7 mouse cellular contexts compared by ENCODE assay signal in the genomic region with DNA sequence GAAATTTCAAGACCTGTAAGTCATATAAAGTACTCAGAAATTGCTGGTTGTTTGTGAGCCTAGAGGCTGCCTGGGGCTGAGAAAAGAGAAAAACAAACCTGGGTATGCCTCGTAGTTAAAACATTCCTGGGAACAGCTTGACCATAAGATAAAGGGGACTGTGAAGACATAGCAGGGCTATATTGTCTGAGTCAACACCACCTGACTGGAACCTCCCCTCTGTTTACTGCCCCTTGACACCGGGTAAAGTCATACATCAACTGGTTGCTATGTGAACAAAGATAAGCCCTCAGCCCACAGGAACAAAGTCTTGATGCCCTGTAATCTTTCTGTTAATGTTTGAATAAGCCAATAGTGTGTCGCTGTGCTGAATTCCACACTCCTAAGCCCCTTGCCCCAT.
A peak's percentile ranks its signal among the peaks of the same experiment; 100 is the strongest.
DNase-seq lines count a peak whose midpoint lies in the region; ATAC-seq and TF ChIP-seq lines count a peak whose summit lies in the region.
"Not testable (repeated sequence)": the region's sequence is repeated elsewhere in the genome, so short reads cannot be mapped to it uniquely, and the experiment has no call there.

No protein-coding gene starts in this region.

- H3K9me3 ChIP-seq in intestine, embryonic 14.5 days (ENCODE audit: control insufficient read depth, low read length); intestine, postnatal 0 days (ENCODE audit: control insufficient read depth); liver, embryonic 13.5 days (replicated peaks); liver, embryonic 16.5 days (replicated peaks; ENCODE audit: control insufficient read depth, low read length); stomach, embryonic 16.5 days (replicated peaks; ENCODE audit: control insufficient read depth, low read length): not testable (repeated sequence)

- H3K36me3 ChIP-seq in intestine, embryonic 14.5 days (ENCODE audit: control insufficient read depth, insufficient read depth, low read length); intestine, postnatal 0 days (ENCODE audit: control insufficient read depth, insufficient read depth); liver, adult 2 months (ENCODE audit: control insufficient read depth, insufficient read depth, low read length); liver, embryonic 13.5 days; liver, embryonic 16.5 days (ENCODE audit: control insufficient read depth, insufficient read depth); stomach, embryonic 16.5 days (ENCODE audit: control insufficient read depth, insufficient read depth, low read length): not testable (repeated sequence)

- not testable (repeated sequence) for TF ChIP-seq POLR2A in liver, adult 2 months (IDR thresholded peaks at IDR 0.05; ENCODE audit: extremely low read depth, insufficient read depth, low read length)

- not testable (repeated sequence) for H3K4me2 ChIP-seq in intestine, embryonic 14.5 days (ENCODE audit: low read length); intestine, postnatal 0 days (replicated peaks; ENCODE audit: low read depth); liver, embryonic 13.5 days; liver, embryonic 16.5 days (ENCODE audit: low read depth, low read length); stomach, embryonic 16.5 days (ENCODE audit: low read depth, low read length)

- DNase-seq in intestine, embryonic 14.5 days (ENCODE audit: low spot score), result not testable (repeated sequence)
- peak; percentile 55 for DNase-seq in liver, adult 2 months (ENCODE audit: extremely low read depth, low read depth, low spot score)
- DNase-seq in liver, embryonic 13.5 days, result peak; percentile 0
- peak; percentile 3 for DNase-seq in ovary, adult 18-20 months (ENCODE audit: low spot score)

- 0 out of 2 replicates have a peak, but pooled peaks have one; percentile 80 for ATAC-seq in intestine, embryonic 14.5 days (replicated peaks; ENCODE audit: low FRiP score, low TSS enrichment, low read depth)
- peak; percentile 95 for ATAC-seq in intestine, postnatal 0 days
- peak; percentile 72 for ATAC-seq in liver, embryonic 13.5 days (ENCODE audit: low read depth)
- peak; percentile 87 for ATAC-seq in liver, embryonic 16.5 days (ENCODE audit: low read depth)
- peak; percentile 62; the same call in 1 of the 2 replicates for ATAC-seq in stomach, embryonic 16.5 days (ENCODE audit: insufficient read depth, low FRiP score)

- not testable (repeated sequence) for H3K4me1 ChIP-seq in intestine, embryonic 14.5 days (replicated peaks; ENCODE audit: control insufficient read depth, insufficient read depth, low read length); intestine, postnatal 0 days (replicated peaks; ENCODE audit: control insufficient read depth, insufficient read depth, low read length); liver, adult 2 months (ENCODE audit: control insufficient read depth, insufficient read depth, low read length); liver, embryonic 13.5 days (replicated peaks); liver, embryonic 16.5 days (ENCODE audit: control insufficient read depth, low read depth, low read length); stomach, embryonic 16.5 days (ENCODE audit: control insufficient read depth, insufficient read depth, low read length)

- not testable (repeated sequence) for H3K9ac ChIP-seq in intestine, embryonic 14.5 days (ENCODE audit: low read length); intestine, postnatal 0 days (ENCODE audit: low read depth, low read length); liver, adult 2 months (ENCODE audit: low read depth, low read length); liver, embryonic 13.5 days; liver, embryonic 16.5 days (ENCODE audit: low read depth, low read length); stomach, embryonic 16.5 days (ENCODE audit: low read length)

- H3K27me3 ChIP-seq in intestine, embryonic 14.5 days (replicated peaks; ENCODE audit: control insufficient read depth, insufficient read depth, low read length); intestine, postnatal 0 days (replicated peaks; ENCODE audit: control insufficient read depth, insufficient read depth, low read length); liver, adult 2 months (ENCODE audit: control insufficient read depth, insufficient read depth, low read length); liver, embryonic 13.5 days; liver, embryonic 16.5 days (ENCODE audit: control insufficient read depth, insufficient read depth, low read depth, low read length); stomach, embryonic 16.5 days (ENCODE audit: control insufficient read depth, insufficient read depth, low read length): not testable (repeated sequence)

- H3K4me3 ChIP-seq in intestine, embryonic 14.5 days (ENCODE audit: low read depth, low read length); intestine, postnatal 0 days (ENCODE audit: low read depth, low read length); liver, adult 2 months (ENCODE audit: insufficient read depth, low read depth, low read length); liver, embryonic 13.5 days (replicated peaks); liver, embryonic 16.5 days (ENCODE audit: low read depth, low read length); stomach, embryonic 16.5 days (replicated peaks; ENCODE audit: low read length): not testable (repeated sequence)

- not testable (repeated sequence) for TF ChIP-seq CTCF in intestine, postnatal 0 days (IDR thresholded peaks at IDR 0.05; ENCODE audit: low read depth); liver, adult 2 months (IDR thresholded peaks at IDR 0.05; ENCODE audit: low read depth, low read length)

- 0% methylated on average over 3 of the region's 3 CpGs for WGBS in intestine, embryonic 14.5 days
- WGBS in intestine, postnatal 0 days, result 4% methylated on average over 3 of the region's 3 CpGs
- WGBS in liver, adult 2 months, result 7% methylated on average over 3 of the region's 3 CpGs
- 18% methylated on average over 3 of the region's 3 CpGs for WGBS in liver, embryonic 13.5 days (ENCODE audit: insufficient replicate concordance)
- WGBS in liver, embryonic 16.5 days (ENCODE audit: insufficient replicate concordance), result 14% methylated on average over 3 of the region's 3 CpGs
- 6% methylated on average over 3 of the region's 3 CpGs for WGBS in stomach, embryonic 16.5 days

- not testable (repeated sequence) for H3K79me2 ChIP-seq in liver, adult 2 months (ENCODE audit: control insufficient read depth, insufficient read depth, low read length)

- not testable (repeated sequence) for H3K27ac ChIP-seq in intestine, embryonic 14.5 days (ENCODE audit: low read depth); liver, adult 2 months (replicated peaks; ENCODE audit: insufficient read depth, low read depth, low read length); liver, embryonic 13.5 days; liver, embryonic 16.5 days (ENCODE audit: low read length); stomach, embryonic 16.5 days (ENCODE audit: low read length)
- 0 out of 2 replicates have a peak overlapping the region, but pooled peaks have one; percentile 6 for H3K27ac ChIP-seq in intestine, postnatal 0 days (ENCODE audit: low read depth, low read length)
